Mouse (Mus musculus) limb, embryonic 11.5 days (tissue): ENCODE measurements around the gene Proser1. TPM values are rescaled to one million over a fixed set of nuclear protein-coding genes. Genes with fewer than 3 reads are reported as not detected.

ENCODE experiments used
- ATAC-seq: fragments of 200-750 bp; cut with Nextera tagmentation; 2 replicates; pipeline ENCODE4 v1.8.0; 2017; ENCODE audit warnings: low read depth; ENCODE audit not compliant: insufficient number of reproducible peaks, low FRiP score, low TSS enrichment
- DNase-seq: peaks from one replicate; pipeline ENCODE4 v3.0.0-alpha.2; 2015; ENCODE audit warnings: low spot score
- H3K27ac ChIP-seq: fragments of 300-500 bp; sonication (generic); replicated peaks from 2 replicates; pipeline ENCODE4 v1.5.1; 2014; ENCODE audit warnings: low read depth, mild to moderate bottlenecking, low read length
- H3K27me3 ChIP-seq: fragments of 300-500 bp; sonication (generic); 2 replicates; pipeline ENCODE4 v1.6.1; 2014; ENCODE audit warnings: mild to moderate bottlenecking, low read length, mixed read lengths; ENCODE audit not compliant: control insufficient read depth, insufficient read depth
- H3K36me3 ChIP-seq: fragments of 300-500 bp; sonication (generic); 2 replicates; pipeline ENCODE4 v1.6.1; 2014; ENCODE audit warnings: mild to moderate bottlenecking, low read length, moderate library complexity, mixed read lengths; ENCODE audit not compliant: control insufficient read depth, insufficient read depth
- H3K4me1 ChIP-seq: fragments of 300-500 bp; sonication (generic); 2 replicates; pipeline ENCODE4 v1.6.1; 2014; ENCODE audit warnings: low read length, mixed read lengths; ENCODE audit not compliant: control insufficient read depth, insufficient read depth
- H3K4me2 ChIP-seq: fragments of 300-500 bp; sonication (generic); 2 replicates; pipeline ENCODE4 v1.6.1; 2014; ENCODE audit warnings: low read depth, mild to moderate bottlenecking, moderate library complexity; ENCODE audit not compliant: severe bottlenecking
- H3K4me3 ChIP-seq: fragments of 300-500 bp; sonication (generic); 2 replicates; pipeline ENCODE4 v1.5.1; 2014; ENCODE audit warnings: low read depth, low read length
- H3K9ac ChIP-seq: fragments of 300-500 bp; sonication (generic); 2 replicates; pipeline ENCODE4 v1.6.1; 2014; ENCODE audit warnings: mild to moderate bottlenecking, low read length
- H3K9me3 ChIP-seq: fragments of 300-500 bp; sonication (generic); 2 replicates; pipeline ENCODE4 v1.6.1; 2016; ENCODE audit warnings: low read length; ENCODE audit not compliant: control insufficient read depth
- WGBS: fragments of 180-500 bp; shearing (Covaris S2); extraction: QIAGEN DNeasy Blood & Tissue Kit; methylation state at CpG from one replicate; pipeline ENCODE4 v1.1.7; 2014; 5-methylcytosine and 5-hydroxymethylcytosine counted together
- polyA plus RNA-seq: library from polyadenylated mRNA; unstranded; fragments of >200 nt; fragmentation: Nextera tagmentation; extraction: Ambion mirVana; gene quantifications from 2 replicates; pipeline ENCODE4 v1.2.1, GENCODE M21; 2014

The Proser1 gene
- polyA plus RNA-seq, 1 experiment from 2014 or later, result 27.4 TPM

- Histone ChIP-seq H3K4me1 (no peaks in the 10 kb centered on the region), H3K36me3 (no peaks in the 10 kb centered on the region), H3K27ac (no peak overlapping the region), H3K9ac (no peak overlapping the region), H3K27me3 (no peaks in the 10 kb centered on the region), H3K9me3 (no peaks in the 10 kb centered on the region), H3K4me3 (no peak overlapping the region), H3K4me2 (no peak overlapping the region; the same call in 1 of the 2 replicates)
- ATAC-seq (no peak), DNase-seq (peak; percentile 83)
- WGBS, result 17% methylated on average over 21 of the region's 21 CpGs
These were observed 62.3 kb downstream of the Proser1 start for GRCm38 (mm10) chr3:53525737-53526136.

- H3K36me3 ChIP-seq, result no peaks in the 10 kb centered on the region
- DNase-seq, result no peak
- H3K27me3 ChIP-seq, result no peaks in the 10 kb centered on the region
- H3K27ac ChIP-seq, result no peak overlapping the region
- no peak overlapping the region for H3K9ac ChIP-seq
- ATAC-seq, result no peak
- WGBS, result 88% methylated on average over 6 of the region's 6 CpGs
- H3K4me2 ChIP-seq, result no peak overlapping the region
- no peaks in the 10 kb centered on the region for H3K4me1 ChIP-seq
- H3K4me3 ChIP-seq, result no peak overlapping the region
- no peaks in the 10 kb centered on the region for H3K9me3 ChIP-seq
These were observed 66.8 kb downstream of the Proser1 start for GRCm38 (mm10) chr3:53530305-53530704.

Other genes with a start within 250 kb of the Proser1 start
- gene Nhlrc3, start 334 bp upstream of the Proser1 start, polyA plus RNA-seq, result 7.9 and 9.8 TPM in 2 replicates
- not detected in 2 replicates for gene Stoml3, start 25.0 kb downstream of the Proser1 start, polyA plus RNA-seq
- 4.9 TPM in 2 replicates for gene Frem2, start 193.7 kb downstream of the Proser1 start, polyA plus RNA-seq